Mouse (Mus musculus) c-Kit-positive CD71-positive TER-119-negative erythroid progenitor cells, embryonic 14.5 days (primary cell): ENCODE results near the gene Xpnpep2.
A peak's percentile ranks its signal among the peaks of the same experiment; 100 is the strongest.

Experiments used
- DNase-seq: peaks from one replicate; pipeline ENCODE4 v3.0.0-alpha.2; 2013; ENCODE audit warnings: low read depth

The Xpnpep2 gene

GRCm38 (mm10) chrX:48108394-48109315 lies at the start of gene Xpnpep2:
Xpnpep2 (plus strand) TSS chrX:48108725.
- DNase-seq, result no peak

GRCm38 (mm10) chrX:48062481-48062880 lies 46.0 kb upstream of the Xpnpep2 start:
- DNase-seq, result no peak

- no peak for DNase-seq
Observed at GRCm38 (mm10) chrX:48064166-48064853, 44.2 kb upstream of the Xpnpep2 start.

GRCm38 (mm10) chrX:48066891-48067290 lies 41.6 kb upstream of the Xpnpep2 start:
- DNase-seq, result no peak

- DNase-seq, result no peak
Observed at GRCm38 (mm10) chrX:48071961-48072360, 36.6 kb upstream of the Xpnpep2 start.

GRCm38 (mm10) chrX:48072401-48072800 lies 36.1 kb upstream of the Xpnpep2 start:
- DNase-seq, result no peak

- no peak for DNase-seq
Observed at GRCm38 (mm10) chrX:48074691-48075090, 33.8 kb upstream of the Xpnpep2 start.

- no peak for DNase-seq
Observed at GRCm38 (mm10) chrX:48076806-48077425, 31.6 kb upstream of the Xpnpep2 start.

GRCm38 (mm10) chrX:48082364-48082763 lies 26.2 kb upstream of the Xpnpep2 start:
- no peak for DNase-seq

- no peak for DNase-seq
Observed at GRCm38 (mm10) chrX:48092129-48092528, 16.4 kb upstream of the Xpnpep2 start.

GRCm38 (mm10) chrX:48093555-48093954 lies 15.0 kb upstream of the Xpnpep2 start:
- no peak for DNase-seq

GRCm38 (mm10) chrX:48094658-48095057 lies 13.9 kb upstream of the Xpnpep2 start:
- DNase-seq, result peak; percentile 29

GRCm38 (mm10) chrX:48096580-48096979 lies 11.9 kb upstream of the Xpnpep2 start:
- no peak for DNase-seq

- no peak for DNase-seq
Observed at GRCm38 (mm10) chrX:48098470-48099129, 9.9 kb upstream of the Xpnpep2 start.

- DNase-seq, result no peak
Observed at GRCm38 (mm10) chrX:48099871-48100270, 8.7 kb upstream of the Xpnpep2 start.

GRCm38 (mm10) chrX:48103256-48103655 lies 5.3 kb upstream of the Xpnpep2 start:
- no peak for DNase-seq

GRCm38 (mm10) chrX:48104736-48105441 lies 3.6 kb upstream of the Xpnpep2 start:
- DNase-seq, result no peak

- DNase-seq, result no peak
Observed at GRCm38 (mm10) chrX:48106226-48106625, 2.3 kb upstream of the Xpnpep2 start.

GRCm38 (mm10) chrX:48109316-48109655 lies 761 bp downstream of the Xpnpep2 start:
- DNase-seq, result no peak

- DNase-seq, result no peak
Observed at GRCm38 (mm10) chrX:48119294-48119693, 10.8 kb downstream of the Xpnpep2 start.
